Comparison of ENCODE assay signal across 14 mouse cellular contexts in genomic region chr2:71354055-71354425, GRCm38 (mm10). TPM values are rescaled to one million over a fixed set of nuclear protein-coding genes. Genes with fewer than 3 reads are reported as not detected.
DNase-seq lines count a peak whose midpoint lies in the region; ATAC-seq and TF ChIP-seq lines count a peak whose summit lies in the region.
"Had no signal": no experiment of that assay in that cellular context is flagged by ENCODE, and none has a peak within 500 bp of the region (broad histone marks: within the 10 kb centered on the region; RNA-seq: fewer than 3 reads in every experiment).

No protein-coding gene starts in this region.

- TF ChIP-seq EP300 in heart, adult 2 months (IDR thresholded peaks at IDR 0.05; ENCODE audit: insufficient read depth, low read depth, low read length): peak; percentile 43; the same call in 1 of the 2 replicates

- peak overlapping the region; percentile 70 for H3K27ac ChIP-seq in heart, adult 2 months
- 0 out of 2 replicates have a peak overlapping the region, but pooled peaks have one; percentile 7 for H3K27ac ChIP-seq in brown adipose tissue, adult 24 weeks (replicated peaks; ENCODE audit: low read depth, low read length)
- H3K27ac ChIP-seq in heart, embryonic 16.5 days (ENCODE audit: low read length): peak overlapping the region; percentile 85
- H3K27ac ChIP-seq: embryonic facial prominence, embryonic 12.5 days; hindbrain, postnatal 0 days; left cerebral cortex, adult 2 months had no signal

- DNase-seq in heart, adult 2 months: peak in 1 of 2 experiments; percentile 39
- no peak for DNase-seq in heart, adult 9 months (ENCODE audit: low spot score in 2 of 2)
- peak; percentile 2 for DNase-seq in lung, postnatal 10 days
- no peak for DNase-seq in lung, adult 2 months
- no peak for DNase-seq in right cerebral cortex, postnatal 14 days
- DNase-seq in thymus, postnatal 36 days: no peak
- DNase-seq: cerebellum, postnatal 14 days; liver had no signal

- no peak overlapping the region for H3K4me3 ChIP-seq in heart, adult 2 months
- no peak overlapping the region for H3K4me3 ChIP-seq in lung, adult 2 months (replicated peaks; ENCODE audit: extremely low read depth, low read depth, low read length)
- no peak overlapping the region for H3K4me3 ChIP-seq in brown adipose tissue, adult 24 weeks (ENCODE audit: insufficient read depth, low read depth, low read length)
- no peak overlapping the region for H3K4me3 ChIP-seq in heart, embryonic 16.5 days (ENCODE audit: low read length)
- H3K4me3 ChIP-seq: embryonic facial prominence, embryonic 12.5 days; left cerebral cortex, adult 2 months had no signal

- peaks cover 15% of the 10 kb centered on the region for H3K4me1 ChIP-seq in heart, adult 2 months (ENCODE audit: control insufficient read depth, insufficient read depth, low read length)
- peaks cover 6% of the 10 kb centered on the region for H3K4me1 ChIP-seq in lung, adult 2 months (ENCODE audit: control insufficient read depth, insufficient read depth, low read length)
- peaks cover 4% of the 10 kb centered on the region; the same call in 1 of the 2 replicates for H3K4me1 ChIP-seq in brown adipose tissue, adult 24 weeks (ENCODE audit: control insufficient read depth, insufficient read depth, insufficient read length, low read length)
- H3K4me1 ChIP-seq in heart, embryonic 16.5 days (ENCODE audit: control insufficient read depth, insufficient read depth, low read length): peaks cover 24% of the 10 kb centered on the region

- peak overlapping the region; percentile 38 for H3K4me2 ChIP-seq in heart, embryonic 16.5 days (ENCODE audit: low read depth, low read length)
- H3K4me2 ChIP-seq: embryonic facial prominence, embryonic 12.5 days had no signal

- H3K36me3 ChIP-seq in heart, adult 2 months (ENCODE audit: control insufficient read depth, insufficient read depth, low read length): peaks cover 12% of the 10 kb centered on the region
- H3K36me3 ChIP-seq in heart, embryonic 16.5 days (ENCODE audit: control insufficient read depth, insufficient read depth): no peaks in the 10 kb centered on the region; the same call in 1 of the 2 replicates

- H3K79me2 ChIP-seq in heart, adult 2 months (replicated peaks; ENCODE audit: control insufficient read depth, insufficient read depth, low read length): peaks cover 1% of the 10 kb centered on the region; the same call in 1 of the 2 replicates

- 50% methylated on average over 5 of the region's 5 CpGs for WGBS in heart, adult 2 months
- 57% methylated on average over 5 of the region's 5 CpGs for WGBS in lung, adult 2 months
- WGBS in heart, embryonic 16.5 days: 39% methylated on average over 5 of the region's 5 CpGs

- H3K27me3 ChIP-seq in heart, adult 2 months (ENCODE audit: control insufficient read depth, insufficient read depth, low read length): no peaks in the 10 kb centered on the region
- H3K27me3 ChIP-seq in heart, embryonic 16.5 days (ENCODE audit: control insufficient read depth, insufficient read depth, low read length): no peaks in the 10 kb centered on the region
- H3K27me3 ChIP-seq: embryonic facial prominence, embryonic 12.5 days; Patski had no signal

- ATAC-seq in heart, embryonic 16.5 days (replicated peaks; ENCODE audit: extremely low read depth, insufficient read depth, low FRiP score): peak; percentile 56; the same call in 1 of the 2 replicates
- ATAC-seq: hindbrain, postnatal 0 days; Patski had no signal

- H3K9ac ChIP-seq in heart, adult 2 months (ENCODE audit: low read depth, low read length): no peak overlapping the region
- peak overlapping the region; percentile 48 for H3K9ac ChIP-seq in heart, embryonic 16.5 days (ENCODE audit: low read length)
- H3K9ac ChIP-seq: embryonic facial prominence, embryonic 12.5 days had no signal

- TF ChIP-seq CTCF in heart, adult 2 months (IDR thresholded peaks at IDR 0.05): no peak
- TF ChIP-seq CTCF in lung, adult 2 months (IDR thresholded peaks at IDR 0.05; ENCODE audit: insufficient read depth, low read length): no peak

- H3K9me3 ChIP-seq in heart, embryonic 16.5 days (replicated peaks; ENCODE audit: control insufficient read depth, low read length): no peaks in the 10 kb centered on the region
- H3K9me3 ChIP-seq: embryonic facial prominence, embryonic 12.5 days had no signal

- TF ChIP-seq POLR2A in heart, adult 2 months (IDR thresholded peaks at IDR 0.05; ENCODE audit: insufficient read depth, low read depth, low read length): no peak
- no peak for TF ChIP-seq POLR2A in lung, adult 2 months (IDR thresholded peaks at IDR 0.05; ENCODE audit: borderline replicate concordance, extremely low read depth, low read depth, low read length)

- intact Hi-C loops in heart, adult 2 months (cut with DNase I): no loop called here

RNA-seq across cellular contexts. Expression of gene Slc25a12, which starts 13.5 kb away (rescaled TPM):
- total RNA-seq in heart, adult 2 months (2021): 100 to 1,000 TPM; 228 to 252 TPM
- polyA plus RNA-seq in heart, adult 2 months (2012; rRNA removed): 154 and 212 TPM in 2 replicates
- polyA plus RNA-seq in lung, adult 2 months (2012; rRNA removed): 19.6 and 32.0 TPM in 2 replicates
- polyA plus RNA-seq in brown adipose tissue, adult 24 weeks (2012; ENCODE audit: insufficient read depth, insufficient read length, missing spikeins): 4.6 and 5.6 TPM in 2 replicates
- polyA plus RNA-seq in heart, embryonic 16.5 days (2015; fragmentation: Nextera tagmentation; extraction: Ambion mirVana): 126 TPM in 2 replicates

RNA-seq across cellular contexts. Expression of gene Hat1, which starts 34.7 kb away (rescaled TPM):
- 10 to 100 TPM; 28.1 to 28.4 TPM for total RNA-seq in heart, adult 2 months (2021)
- polyA plus RNA-seq in heart, adult 2 months (2012; rRNA removed): 7.6 and 16.4 TPM in 2 replicates
- 2.1 and 4.2 TPM in 2 replicates for polyA plus RNA-seq in lung, adult 2 months (2012; rRNA removed)
- 15.5 and 16.6 TPM in 2 replicates for polyA plus RNA-seq in brown adipose tissue, adult 24 weeks (2012; ENCODE audit: insufficient read depth, insufficient read length, missing spikeins)
- 106 and 121 TPM in 2 replicates for polyA plus RNA-seq in heart, embryonic 16.5 days (2015; fragmentation: Nextera tagmentation; extraction: Ambion mirVana)

Comparison
In these comparisons a context has a peak if more than half of its experiments do, and no peak if none do; other contexts are left out.
1. H3K27ac ChIP-seq: peak in every context shown above with its lines; median percentile 85 in heart, embryonic 16.5 days; 70 in heart, adult 2 months; 7 in brown adipose tissue, adult 24 weeks.